Mouse (Mus musculus) heart, postnatal 0 days (tissue): ENCODE data around the gene Gfpt2.

Experiments used
- CTCF ChIP-seq: IDR thresholded peaks from 2 replicates; pipeline ENCODE4 v1.5.1; 2016; ENCODE audit warnings: antibody characterized with exemption, control low read depth, low read depth
- EP300 ChIP-seq: IDR thresholded peaks from 2 replicates; pipeline ENCODE4 v1.6.1; 2016; ENCODE audit warnings: antibody characterized with exemption, low read depth

DNA sequence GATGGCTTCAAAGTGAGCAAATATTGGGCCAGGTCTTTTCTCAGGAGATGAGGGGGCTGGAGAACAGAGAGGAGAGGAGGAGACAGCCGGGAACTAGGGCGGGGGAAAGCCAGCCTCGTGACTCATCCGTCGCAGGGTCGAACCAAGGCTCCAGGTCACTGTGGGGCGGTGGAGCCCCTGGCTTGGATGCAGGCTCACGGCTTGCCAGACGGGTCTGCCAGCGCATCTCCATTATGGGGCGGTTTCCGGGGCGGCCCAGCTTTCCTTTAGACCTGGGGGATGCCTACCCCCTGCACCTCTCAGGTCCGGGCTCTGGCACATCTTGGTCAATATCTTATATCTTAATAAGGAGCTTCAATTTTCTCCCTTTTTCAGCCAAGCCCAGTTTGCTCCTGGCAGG, 847 bp upstream of the Gfpt2 start:
- TF ChIP-seq CTCF (no peak), EP300 (no peak)
